Mouse (Mus musculus) E14TG2a.4 (cell line): Measurements from ENCODE around the gene Kctd14.

Source experiments
- CTCF ChIP-seq: conservative IDR thresholded peaks from 2 replicates; pipeline ENCODE4 v1.5.1; 2014; ENCODE audit warnings: low read length
- NANOG ChIP-seq: IDR thresholded peaks from 2 replicates; pipeline ENCODE4 v1.6.1; 2014; ENCODE audit warnings: borderline replicate concordance, low read length, mixed read lengths
- POU5F1 ChIP-seq: IDR thresholded peaks from 2 replicates; pipeline ENCODE4 v1.6.1; 2014; ENCODE audit warnings: low read length, borderline replicate concordance

GRCm38 (mm10) chr7:97483378-97483777 is 32.3 kb downstream of the Kctd14 start:
- TF ChIP-seq CTCF (no peak), NANOG (no peak), POU5F1 (no peak)
